9 mouse cellular contexts compared by ENCODE assay signal in genomic region chr5:50146926-50147325, GRCm38 (mm10).
DNase-seq lines count a peak whose midpoint lies in the region; ATAC-seq lines count a peak whose summit lies in the region.
"Had no signal": no experiment of that assay in that cellular context is flagged by ENCODE, and none has a peak within 500 bp of the region (broad histone marks: within the 10 kb centered on the region; RNA-seq: fewer than 3 reads in every experiment).

No protein-coding gene starts in this region.

- ATAC-seq in cerebellum, adult (ENCODE audit: insufficient number of reproducible peaks, low FRiP score, low TSS enrichment) = no peak
- no peak for ATAC-seq in hindbrain, embryonic 12.5 days (ENCODE audit: low FRiP score)

- 70% methylated on average over 3 of the region's 3 CpGs for WGBS in hindbrain, embryonic 12.5 days

- no peak overlapping the region for H3K27ac ChIP-seq in hindbrain, embryonic 12.5 days
- H3K27ac ChIP-seq: midbrain, embryonic 10.5 days had no signal

- DNase-seq in cerebellum, postnatal 25 days = peak; percentile 13 to 53
- DNase-seq in NIH3T3 (ENCODE audit: low read depth) = peak; percentile 2
- DNase-seq in gastrocnemius, postnatal 25 days = peak; percentile 12
- DNase-seq in lung, adult 18-20 months = peak; percentile 45 to 52
- no peak for DNase-seq in embryo, embryonic 9.5 days (ENCODE audit: extremely low spot score)
- DNase-seq in spleen, adult 12 weeks (ENCODE audit: low spot score) = no peak

- H3K36me3 ChIP-seq in hindbrain, embryonic 12.5 days = no peaks in the 10 kb centered on the region
- H3K36me3 ChIP-seq: midbrain, embryonic 10.5 days had no signal

- no peaks in the 10 kb centered on the region for H3K9me3 ChIP-seq in hindbrain, embryonic 12.5 days (replicated peaks)
- H3K9me3 ChIP-seq: midbrain, embryonic 10.5 days had no signal

- no peaks in the 10 kb centered on the region for H3K4me1 ChIP-seq in hindbrain, embryonic 12.5 days
- H3K4me1 ChIP-seq: midbrain, embryonic 10.5 days had no signal

- H3K27me3 ChIP-seq in hindbrain, embryonic 12.5 days = no peaks in the 10 kb centered on the region

- H3K4me2 ChIP-seq in hindbrain, embryonic 12.5 days (replicated peaks) = no peak overlapping the region

- H3K4me3 ChIP-seq in hindbrain, embryonic 12.5 days = no peak overlapping the region
- H3K4me3 ChIP-seq: midbrain, embryonic 10.5 days had no signal

- H3K9ac ChIP-seq in hindbrain, embryonic 12.5 days = no peak overlapping the region

Comparison
In these comparisons a context has a peak if more than half of its experiments do, and no peak if none do; other contexts are left out.
1. DNase-seq: peak in cerebellum, postnatal 25 days (2 of 2), NIH3T3 (single experiment), gastrocnemius, postnatal 25 days (single experiment) and lung, adult 18-20 months (2 of 2); none in embryo, embryonic 9.5 days (single experiment) and spleen, adult 12 weeks (single experiment).